Mouse (Mus musculus): ENCODE results near the gene Trim25.
A peak's percentile ranks its signal among the peaks of the same experiment; 100 is the strongest.

GRCm38 (mm10) chr11:88976320-88976719 is 22.9 kb upstream of the Trim25 start:
- TF ChIP-seq CTCF (IDR thresholded peaks at IDR 0.05; ENCODE audit: insufficient read depth, low read length) (peak; percentile 8; the same call in 1 of the 2 replicates), POLR2A (IDR thresholded peaks at IDR 0.05; ENCODE audit: borderline replicate concordance, extremely low read depth, low read depth, low read length) (no peak)
